Mouse (Mus musculus): ENCODE results near the gene Zcchc24. TPM values are rescaled to one million over a fixed set of nuclear protein-coding genes. Genes with fewer than 3 reads are reported as not detected.

The Zcchc24 gene
- total and polyA plus RNA-seq, 2 experiments: 27.3 to 53.0 TPM

- Histone ChIP-seq H3K27ac (replicated peaks; ENCODE audit: insufficient read depth, low read depth, low read length) (no peak overlapping the region), H3K4me1 (ENCODE audit: control insufficient read depth, insufficient read depth, low read length) (peaks cover 20% of the 10 kb centered on the region), H3K36me3 (ENCODE audit: control insufficient read depth, insufficient read depth, low read length) (peaks cover 5% of the 10 kb centered on the region), H3K79me2 (ENCODE audit: control insufficient read depth, insufficient read depth, low read length) (peaks cover 9% of the 10 kb centered on the region; the same call in 1 of the 2 replicates), H3K9ac (ENCODE audit: low read depth, low read length) (no peak overlapping the region), H3K4me3 (ENCODE audit: insufficient read depth, low read depth, low read length) (no peak overlapping the region), H3K27me3 (ENCODE audit: control insufficient read depth, insufficient read depth, low read length) (no peaks in the 10 kb centered on the region)
- 75% methylated on average over 5 of the region's 5 CpGs for WGBS
- TF ChIP-seq POLR2A (IDR thresholded peaks at IDR 0.05; ENCODE audit: extremely low read depth, insufficient read depth, low read length): no peak
- TF ChIP-seq CTCF (IDR thresholded peaks at IDR 0.05; ENCODE audit: low read depth, low read length): no peak
- no peak for DNase-seq (ENCODE audit: extremely low read depth, low read depth, low spot score)
These were observed 41.7 kb downstream of the Zcchc24 start for GRCm38 (mm10) chr14:25727149-25727510.

- no peak overlapping the region for H3K4me3 ChIP-seq (ENCODE audit: insufficient read depth, low read depth, low read length)
- peaks cover 20% of the 10 kb centered on the region for H3K4me1 ChIP-seq (ENCODE audit: control insufficient read depth, insufficient read depth, low read length)
- no peaks in the 10 kb centered on the region for H3K27me3 ChIP-seq (ENCODE audit: control insufficient read depth, insufficient read depth, low read length)
- whole genome bisulfite sequencing: 53% methylated on average over 20 of the region's 20 CpGs
- no peak for DNase-seq (ENCODE audit: extremely low read depth, low read depth, low spot score)
- TF ChIP-seq POLR2A (IDR thresholded peaks at IDR 0.05; ENCODE audit: extremely low read depth, insufficient read depth, low read length): no peak
- peak; percentile 83 for TF ChIP-seq CTCF (IDR thresholded peaks at IDR 0.05; ENCODE audit: low read depth, low read length)
- H3K79me2 ChIP-seq (ENCODE audit: control insufficient read depth, insufficient read depth, low read length): peaks cover 9% of the 10 kb centered on the region; the same call in 1 of the 2 replicates
- peak overlapping the region; percentile 18; the same call in 1 of the 2 replicates for H3K27ac ChIP-seq (replicated peaks; ENCODE audit: insufficient read depth, low read depth, low read length)
- peaks cover 7% of the 10 kb centered on the region for H3K36me3 ChIP-seq (ENCODE audit: control insufficient read depth, insufficient read depth, low read length)
- no peak overlapping the region for H3K9ac ChIP-seq (ENCODE audit: low read depth, low read length)
These were observed 42.4 kb downstream of the Zcchc24 start for GRCm38 (mm10) chr14:25726226-25727148.

- no peaks in the 10 kb centered on the region for H3K27me3 ChIP-seq (ENCODE audit: control insufficient read depth, insufficient read depth, low read length)
- peaks cover 9% of the 10 kb centered on the region; the same call in 1 of the 2 replicates for H3K79me2 ChIP-seq (ENCODE audit: control insufficient read depth, insufficient read depth, low read length)
- no peak overlapping the region for H3K9ac ChIP-seq (ENCODE audit: low read depth, low read length)
- peaks cover 20% of the 10 kb centered on the region for H3K4me1 ChIP-seq (ENCODE audit: control insufficient read depth, insufficient read depth, low read length)
- 15% methylated on average over 4 of the region's 4 CpGs for WGBS
- H3K4me3 ChIP-seq (ENCODE audit: insufficient read depth, low read depth, low read length): no peak overlapping the region
- peaks cover 8% of the 10 kb centered on the region for H3K36me3 ChIP-seq (ENCODE audit: control insufficient read depth, insufficient read depth, low read length)
- DNase-seq (ENCODE audit: extremely low read depth, low read depth, low spot score): peak; percentile 86
- H3K27ac ChIP-seq (replicated peaks; ENCODE audit: insufficient read depth, low read depth, low read length): peak overlapping the region; percentile 37
- no peak for TF ChIP-seq POLR2A (IDR thresholded peaks at IDR 0.05; ENCODE audit: extremely low read depth, insufficient read depth, low read length)
- TF ChIP-seq CTCF (IDR thresholded peaks at IDR 0.05; ENCODE audit: low read depth, low read length): no peak
These were observed 43.1 kb downstream of the Zcchc24 start for GRCm38 (mm10) chr14:25725690-25726089.

- WGBS: 27% methylated on average over 11 of the region's 11 CpGs
- H3K27me3 ChIP-seq (ENCODE audit: control insufficient read depth, insufficient read depth, low read length): no peaks in the 10 kb centered on the region
- peak; percentile 77 for DNase-seq (ENCODE audit: extremely low read depth, low read depth, low spot score)
- H3K79me2 ChIP-seq (ENCODE audit: control insufficient read depth, insufficient read depth, low read length): peaks cover 9% of the 10 kb centered on the region; the same call in 1 of the 2 replicates
- no peak overlapping the region for H3K4me3 ChIP-seq (ENCODE audit: insufficient read depth, low read depth, low read length)
- peaks cover 20% of the 10 kb centered on the region for H3K4me1 ChIP-seq (ENCODE audit: control insufficient read depth, insufficient read depth, low read length)
- no peak overlapping the region for H3K9ac ChIP-seq (ENCODE audit: low read depth, low read length)
- TF ChIP-seq POLR2A (IDR thresholded peaks at IDR 0.05; ENCODE audit: extremely low read depth, insufficient read depth, low read length) (no peak), CTCF (IDR thresholded peaks at IDR 0.05; ENCODE audit: low read depth, low read length) (peak; percentile 35; the same call in 1 of the 2 replicates)
- peaks cover 10% of the 10 kb centered on the region for H3K36me3 ChIP-seq (ENCODE audit: control insufficient read depth, insufficient read depth, low read length)
- peak overlapping the region; percentile 54 for H3K27ac ChIP-seq (replicated peaks; ENCODE audit: insufficient read depth, low read depth, low read length)
These were observed 43.8 kb downstream of the Zcchc24 start for GRCm38 (mm10) chr14:25725032-25725497.

- Histone ChIP-seq H3K27me3 (ENCODE audit: control insufficient read depth, insufficient read depth, low read length) (no peaks in the 10 kb centered on the region), H3K27ac (replicated peaks; ENCODE audit: insufficient read depth, low read depth, low read length) (no peak overlapping the region), H3K4me1 (ENCODE audit: control insufficient read depth, insufficient read depth, low read length) (peaks cover 34% of the 10 kb centered on the region), H3K9ac (ENCODE audit: low read depth, low read length) (no peak overlapping the region), H3K79me2 (ENCODE audit: control insufficient read depth, insufficient read depth, low read length) (peaks cover 9% of the 10 kb centered on the region; the same call in 1 of the 2 replicates), H3K4me3 (ENCODE audit: insufficient read depth, low read depth, low read length) (no peak overlapping the region), H3K36me3 (ENCODE audit: control insufficient read depth, insufficient read depth, low read length) (peaks cover 15% of the 10 kb centered on the region)
- DNase-seq (ENCODE audit: extremely low read depth, low read depth, low spot score): peak; percentile 56
- TF ChIP-seq CTCF (IDR thresholded peaks at IDR 0.05; ENCODE audit: low read depth, low read length) (0 out of 2 replicates have a peak, but pooled peaks have one; percentile 32), POLR2A (IDR thresholded peaks at IDR 0.05; ENCODE audit: extremely low read depth, insufficient read depth, low read length) (no peak)
- 82% methylated on average over 5 of the region's 5 CpGs for WGBS
These were observed 47.7 kb downstream of the Zcchc24 start for GRCm38 (mm10) chr14:25720962-25721707.
